Mouse (Mus musculus) kidney, embryonic 14.5 days (tissue): ENCODE results near the gene Sae1. TPM values are rescaled to one million over a fixed set of nuclear protein-coding genes. Genes with fewer than 3 reads are reported as not detected.

Experiments used
- ATAC-seq: fragments of 200-750 bp; cut with Nextera tagmentation; 2 replicates; pipeline ENCODE4 v1.8.0; 2017; ENCODE audit warnings: moderate number of reproducible peaks, mild to moderate bottlenecking, moderate TSS enrichment, moderate library complexity; ENCODE audit not compliant: low FRiP score, low TSS enrichment
- H3K27ac ChIP-seq: fragments of 300-500 bp; sonication (generic); 2 replicates; pipeline ENCODE4 v1.5.1; 2014; ENCODE audit warnings: low read depth, mild to moderate bottlenecking, low read length, moderate library complexity, mixed read lengths
- H3K27me3 ChIP-seq: fragments of 300-500 bp; sonication (generic); 2 replicates; pipeline ENCODE4 v1.6.1; 2014; ENCODE audit warnings: mild to moderate bottlenecking, low read length; ENCODE audit not compliant: control insufficient read depth, insufficient read depth
- H3K36me3 ChIP-seq: fragments of 300-500 bp; sonication (generic); 2 replicates; pipeline ENCODE4 v1.6.1; 2014; ENCODE audit warnings: low read length, mixed read lengths; ENCODE audit not compliant: control insufficient read depth, insufficient read depth
- H3K4me1 ChIP-seq: fragments of 300-500 bp; sonication (generic); 2 replicates; pipeline ENCODE4 v1.6.1; 2014; ENCODE audit warnings: low read length, mixed read lengths; ENCODE audit not compliant: control insufficient read depth, insufficient read depth
- H3K4me2 ChIP-seq: fragments of 300-500 bp; sonication (generic); replicated peaks from 2 replicates; pipeline ENCODE4 v1.6.1; 2014; ENCODE audit warnings: low read depth, mild to moderate bottlenecking, low read length
- H3K4me3 ChIP-seq: fragments of 300-500 bp; sonication (generic); 2 replicates; pipeline ENCODE4 v1.5.1; 2014; ENCODE audit warnings: mild to moderate bottlenecking, low read length
- H3K9ac ChIP-seq: fragments of 300-500 bp; sonication (generic); 2 replicates; pipeline ENCODE4 v1.6.1; 2014; ENCODE audit warnings: low read depth, mild to moderate bottlenecking, low read length, moderate library complexity
- H3K9me3 ChIP-seq: fragments of 300-500 bp; sonication (generic); 2 replicates; pipeline ENCODE4 v1.6.1; 2016; ENCODE audit warnings: low read length; ENCODE audit not compliant: control insufficient read depth
- WGBS: fragments of 180-500 bp; shearing (Covaris S2); extraction: QIAGEN DNeasy Blood & Tissue Kit; methylation state at CpG from one replicate; pipeline ENCODE4 v1.1.7; 2014; 5-methylcytosine and 5-hydroxymethylcytosine counted together
- polyA plus RNA-seq: library from polyadenylated mRNA; unstranded; fragments of >200 nt; fragmentation: Nextera tagmentation; extraction: Ambion mirVana; gene quantifications from 2 replicates; pipeline ENCODE4 v1.2.1, GENCODE M21; 2014

The Sae1 gene
- polyA plus RNA-seq, 1 experiment from 2014 or later: 323 TPM

DNA sequence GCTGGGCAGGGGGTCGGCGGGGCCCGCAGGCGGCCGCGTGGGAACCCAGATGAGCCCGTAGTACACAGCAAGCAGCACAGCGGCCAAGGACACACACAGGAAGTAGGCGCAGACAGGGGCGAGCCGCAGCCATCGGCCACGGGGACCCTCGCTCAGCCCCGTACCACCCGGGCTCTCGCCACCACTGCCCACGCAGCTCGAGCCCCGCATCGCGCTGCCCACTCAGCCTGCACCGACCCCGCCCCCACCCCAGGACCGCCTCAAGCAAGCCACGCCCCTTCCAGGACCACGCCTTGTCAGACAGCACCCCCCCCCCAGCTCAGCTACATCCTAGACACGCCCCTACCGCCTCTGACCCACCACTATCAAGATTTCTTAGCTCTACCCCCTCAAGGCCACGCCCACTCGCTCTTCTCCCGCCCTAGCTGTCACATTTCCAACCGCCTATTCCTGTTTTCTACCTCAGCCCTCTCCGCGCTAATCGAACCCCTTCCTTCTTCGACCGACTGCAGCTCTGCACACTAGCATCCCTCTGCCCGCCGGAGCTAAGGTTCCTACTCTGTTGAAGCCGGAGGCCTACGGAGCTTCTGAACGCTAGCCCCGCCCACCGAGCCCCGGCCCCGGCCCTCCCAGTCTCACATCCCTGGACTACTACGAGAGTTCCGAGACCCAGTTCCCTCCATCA, 114.4 kb downstream of the Sae1 start, which contains the start of gene Inafm1:
TSS of gene Inafm1 (minus strand) at position 537 of the 685 bp plus-strand sequence.
- Histone ChIP-seq H3K27ac (peak within 1 kb of the TSS; percentile 93), H3K4me3 (peak within 1 kb of the TSS; percentile 75), H3K4me2 (peak within 1 kb of the TSS; percentile 91), H3K9me3 (no peaks in the 10 kb centered on the region), H3K4me1 (peaks cover 13% of the 10 kb centered on the region), H3K36me3 (peaks cover 27% of the 10 kb centered on the region), H3K9ac (peak within 1 kb of the TSS; percentile 84), H3K27me3 (no peaks in the 10 kb centered on the region)
- peak; percentile 77 for ATAC-seq
- WGBS: 2% methylated on average over 43 of the region's 49 CpGs

DNA sequence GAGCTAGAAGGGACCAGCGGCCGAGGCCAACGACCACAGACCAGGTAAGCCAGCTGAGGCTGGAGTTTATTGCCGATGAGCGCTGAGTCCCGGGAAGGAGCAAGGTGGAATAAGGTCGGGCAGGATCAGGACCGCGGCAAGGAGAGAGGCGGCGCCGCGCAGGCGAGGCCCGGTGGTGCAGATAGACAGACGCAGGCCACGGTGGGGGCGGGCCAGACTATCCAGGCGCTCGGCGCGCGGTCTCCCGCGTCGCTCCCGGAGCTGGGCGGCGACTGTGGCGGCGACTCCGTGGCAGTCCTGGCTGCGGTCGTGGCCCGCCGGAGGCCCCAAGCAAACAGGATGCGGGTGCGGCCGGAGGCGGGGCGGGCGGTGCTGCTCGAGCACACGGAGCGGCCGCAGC, 114.9 kb downstream of the Sae1 start:
- Histone ChIP-seq H3K9me3 (no peaks in the 10 kb centered on the region), H3K27ac (peak overlapping the region; percentile 93), H3K4me1 (peaks cover 13% of the 10 kb centered on the region), H3K4me3 (peak overlapping the region; percentile 75), H3K27me3 (no peaks in the 10 kb centered on the region), H3K9ac (peak overlapping the region; percentile 84), H3K36me3 (peaks cover 22% of the 10 kb centered on the region), H3K4me2 (peak overlapping the region; percentile 91)
- under 1% methylated on average over 45 of the region's 46 CpGs for whole genome bisulfite sequencing
- ATAC-seq: peak; percentile 79

- no peak for ATAC-seq
- WGBS: 78% methylated on average over 1 of the region's 1 CpGs
Observed at GRCm38 (mm10) chr7:16271139-16271538, 116.5 kb downstream of the Sae1 start.

More at GRCm38 (mm10) chr7:16271139-16271538, 116.5 kb downstream of the Sae1 start:
- Histone ChIP-seq H3K27me3 (no peaks in the 10 kb centered on the region), H3K9me3 (no peaks in the 10 kb centered on the region), H3K36me3 (peaks cover 7% of the 10 kb centered on the region), H3K4me1 (peaks cover 13% of the 10 kb centered on the region), H3K4me3 (no peak overlapping the region), H3K9ac (no peak overlapping the region), H3K4me2 (no peak overlapping the region), H3K27ac (no peak overlapping the region)

Other genes with a start within 250 kb of the Sae1 start
- 26.1 and 28.0 TPM in 2 replicates for gene Meis3, start 212.7 kb downstream of the Sae1 start, polyA plus RNA-seq
- gene Dhx34, start 165.8 kb downstream of the Sae1 start, polyA plus RNA-seq: 8.5 and 13.0 TPM in 2 replicates
- 0.05 and 0.09 TPM in 2 replicates for gene C5ar2, start 143.7 kb downstream of the Sae1 start, polyA plus RNA-seq
- 1.2 and 1.8 TPM in 2 replicates for gene C5ar1, start 128.3 kb downstream of the Sae1 start, polyA plus RNA-seq
- 19.3 and 19.8 TPM in 2 replicates for gene Inafm1, start 114.2 kb downstream of the Sae1 start, polyA plus RNA-seq
- 24.6 and 28.3 TPM in 2 replicates for gene Ccdc9, start 101.0 kb downstream of the Sae1 start, polyA plus RNA-seq
- gene Bbc3, start 79.4 kb downstream of the Sae1 start, polyA plus RNA-seq: 8.6 and 13.8 TPM in 2 replicates
- gene Zc3h4, start 13.1 kb upstream of the Sae1 start, polyA plus RNA-seq: 16.7 and 23.6 TPM in 2 replicates
- 56.0 TPM in 2 replicates for gene Tmem160, start 65.0 kb upstream of the Sae1 start, polyA plus RNA-seq
- gene Npas1, start 89.9 kb upstream of the Sae1 start, polyA plus RNA-seq: 0.13 TPM in 1 of 2 replicates, not detected in the other
- gene Arhgap35, start 227.2 kb upstream of the Sae1 start, polyA plus RNA-seq: 12.6 and 26.6 TPM in 2 replicates